Mouse (Mus musculus) left cerebral cortex, postnatal 10 days (tissue): ENCODE results near the gene Spata31d1d. TPM values are rescaled to one million over a fixed set of nuclear protein-coding genes. Genes with fewer than 3 reads are reported as not detected.
"Not testable (repeated sequence)": the region's sequence is repeated elsewhere in the genome, so short reads cannot be mapped to it uniquely, and the experiment has no call there.

Experiments
- DNase-seq, 2 experiments: peaks; one replicate each; pipeline ENCODE4 v3.0.0; 2021 to 2022; ENCODE audit warnings: low spot score in 2 of 2, mixed read lengths in 1 of 2; ENCODE audit errors: extremely low spot score in 1 of 2
- intact Hi-C: fragments of 180-260 bp; cut with DNase I; formaldehyde crosslinking; loops from one replicate; pipeline ENCODE4 v1.15.1; 2025
- total RNA-seq, 2 experiments: library from RNA; stranded (reverse); gene quantifications; 2 replicates each; pipeline ENCODE4 v1.2.3; 2021

Spata31d1d gene
- not detected for total RNA-seq

- no peak for DNase-seq
- intact Hi-C loops: no loop called here
These were observed at the start of gene Spata31d1d for GRCm38 (mm10) chr13:59731652-59732051. TSS of gene Spata31d1d (minus strand) at chr13:59731752.

DNA sequence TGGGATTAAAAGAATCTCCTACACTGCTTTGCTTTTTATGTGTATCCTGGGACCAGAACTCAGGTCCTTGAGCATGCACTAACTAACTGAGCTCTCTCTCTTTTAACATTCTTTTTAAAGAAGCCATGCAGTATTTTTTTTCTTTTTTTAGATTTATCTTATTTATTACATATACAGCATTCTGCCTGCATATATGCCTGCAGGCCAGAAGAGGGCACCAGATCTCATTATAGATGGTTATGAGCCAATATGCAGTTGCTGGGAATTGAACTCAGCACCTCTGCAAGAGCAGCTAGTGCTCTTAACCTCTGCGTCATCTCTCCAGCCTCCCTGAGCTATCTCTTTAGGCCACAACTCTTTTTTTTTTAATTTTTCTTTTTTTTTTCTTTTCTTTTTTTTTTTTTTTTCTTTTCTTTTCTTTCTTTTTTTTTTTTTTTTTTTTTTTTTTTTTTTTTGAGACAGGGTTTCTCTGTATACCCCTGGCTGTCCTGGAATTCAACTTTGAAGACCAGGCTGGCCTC is 48.3 kb upstream of the Spata31d1d start:
- not testable (repeated sequence) for DNase-seq
- intact Hi-C loops: loop anchor here (5.0 kb wide), 1 partner anchor 32 kb away; no protein-coding TSS in a partner anchor

DNA sequence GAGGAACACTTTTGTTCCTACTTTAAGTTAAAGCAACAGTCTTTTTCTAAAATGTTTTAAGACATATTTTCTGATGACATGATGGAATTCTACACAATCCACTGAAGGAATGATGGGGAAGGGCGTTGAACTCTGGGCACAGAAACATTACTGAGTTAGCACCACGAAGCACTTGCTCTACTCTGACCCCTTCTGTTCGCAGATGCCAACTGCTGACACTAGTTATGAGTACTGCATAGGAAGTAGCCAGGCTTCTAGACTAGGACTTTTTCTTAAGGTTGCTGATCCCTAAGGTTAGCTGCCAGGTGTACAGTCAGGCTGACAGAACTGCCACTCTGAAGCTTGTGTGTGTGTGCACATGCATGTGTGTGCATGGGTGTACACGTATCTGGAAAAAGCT is 47.7 kb upstream of the Spata31d1d start:
- intact Hi-C loops: loop anchor here (5.0 kb wide), 1 partner anchor 33 kb away; no protein-coding TSS in a partner anchor
- DNase-seq: no peak

DNA sequence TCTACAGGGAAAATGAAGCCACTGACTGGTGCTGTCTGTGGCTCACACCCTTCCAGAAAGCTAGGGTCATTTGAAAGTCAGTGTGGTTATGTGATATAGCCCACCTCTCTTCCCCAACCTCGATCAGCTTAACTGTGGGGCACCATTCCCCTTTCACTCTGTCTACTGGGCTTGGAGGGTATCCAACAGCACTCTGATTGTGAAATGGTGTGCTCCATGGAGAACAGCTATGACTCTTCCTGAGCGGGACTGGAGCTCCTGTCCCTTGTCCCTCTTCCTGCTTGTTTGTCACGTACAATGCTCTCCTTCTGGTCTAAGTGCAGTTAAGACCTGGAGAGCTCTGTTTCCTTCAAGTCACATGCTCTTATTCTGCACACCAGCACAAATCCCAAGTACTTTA is 43.6 kb upstream of the Spata31d1d start:
- intact Hi-C loops: loop anchor here (5.0 kb wide), 1 partner anchor 37 kb away; no protein-coding TSS in a partner anchor
- no peak for DNase-seq

DNA sequence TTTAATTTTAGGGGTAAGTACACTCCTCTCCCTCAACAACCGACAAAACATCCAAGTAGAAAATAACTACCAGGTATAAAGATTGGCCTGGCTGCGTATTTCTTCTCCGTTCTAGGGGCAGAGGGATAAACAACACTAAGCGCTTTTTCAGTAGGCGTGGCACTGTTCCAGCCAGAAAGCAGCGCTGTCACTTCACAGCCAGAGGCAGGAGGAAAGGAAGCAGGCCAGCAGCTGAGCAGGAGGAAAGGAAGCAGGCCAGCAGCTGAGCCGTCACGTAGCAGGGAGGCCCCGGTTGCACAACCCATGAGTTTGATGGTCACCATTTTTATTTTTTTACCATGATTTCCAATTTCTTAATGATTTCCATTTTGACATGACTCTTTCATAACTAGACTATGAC is 39.7 kb upstream of the Spata31d1d start:
- peak; percentile 64 to 87 for DNase-seq
- intact Hi-C loops: no loop called here

GRCm38 (mm10) chr13:59770847-59771246 is 39.3 kb upstream of the Spata31d1d start:
- DNase-seq: no peak
- intact Hi-C loops: no loop called here

- intact Hi-C loops: no loop called here
These were observed 38.6 kb upstream of the Spata31d1d start for GRCm38 (mm10) chr13:59770164-59770562.

DNA sequence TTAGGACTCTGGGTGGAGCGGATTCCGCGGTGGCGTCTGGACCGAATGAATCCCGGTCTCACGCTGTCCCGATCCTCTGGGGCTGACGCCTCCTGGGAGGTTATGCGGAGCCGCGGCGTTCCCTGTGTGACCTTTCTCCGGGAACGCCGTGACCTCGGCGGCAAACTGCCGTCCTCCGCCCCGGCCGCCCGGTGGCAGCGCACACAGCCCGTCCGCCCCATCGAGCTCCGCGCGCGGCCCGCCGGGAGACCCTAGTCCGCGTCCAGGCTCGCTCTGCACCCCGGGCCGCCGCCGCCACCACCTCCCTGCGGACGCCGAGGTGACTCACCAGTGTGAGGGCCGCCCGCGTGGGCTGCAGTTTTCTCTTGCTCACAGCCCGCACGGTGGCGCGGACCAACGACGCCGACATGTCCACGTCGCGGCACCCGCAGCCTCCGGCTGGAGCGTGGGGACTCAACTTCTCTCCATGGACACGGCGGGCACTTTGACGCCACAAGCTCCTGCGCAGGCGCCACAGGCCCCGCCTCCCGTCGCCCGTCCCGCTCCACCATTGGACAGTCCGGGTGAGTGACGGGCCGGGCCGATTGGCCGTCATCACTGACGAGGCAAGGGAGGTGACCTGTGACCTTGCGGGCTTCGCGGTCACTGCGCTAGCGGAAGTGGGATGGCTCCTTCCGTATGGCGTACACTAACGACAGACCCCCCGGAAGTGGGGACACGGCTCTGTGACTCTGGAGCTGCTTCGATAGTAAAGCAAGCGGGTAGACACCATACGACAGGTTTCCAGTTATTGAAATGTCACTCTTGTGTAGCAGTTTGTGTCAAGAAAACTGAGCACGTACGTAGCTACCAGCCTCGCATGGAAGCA is 38.0 kb upstream of the Spata31d1d start, which contains the start of gene Isca1:
Gene Isca1, minus strand, starts transcription at position 515 of the 868 bp plus-strand sequence.
- intact Hi-C loops: no loop called here
- peak; percentile 100 for DNase-seq

More at GRCm38 (mm10) chr13:59770164-59770562, 38.6 kb upstream of the Spata31d1d start:
- DNase-seq: peak; percentile 83 to 94

DNA sequence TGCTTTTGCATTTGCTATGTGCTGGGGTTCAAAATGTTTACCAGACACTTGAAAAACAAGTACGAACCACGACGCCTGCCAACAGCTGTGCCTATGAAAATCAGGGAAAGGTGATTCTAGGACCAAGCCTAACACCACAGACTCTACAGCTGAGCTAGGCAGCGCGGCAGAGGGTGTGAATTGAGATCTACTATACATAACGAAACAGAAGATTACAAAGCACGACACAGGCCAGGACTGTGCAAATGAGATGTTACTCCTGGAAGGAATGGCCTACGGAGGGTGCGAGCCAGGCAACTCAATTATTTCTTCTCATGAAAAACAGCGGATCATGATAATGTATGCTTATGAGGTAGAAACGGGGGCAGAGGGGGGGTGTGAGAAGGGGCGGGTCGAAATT is 37.0 kb upstream of the Spata31d1d start:
- DNase-seq: no peak
- intact Hi-C loops: no loop called here

DNA sequence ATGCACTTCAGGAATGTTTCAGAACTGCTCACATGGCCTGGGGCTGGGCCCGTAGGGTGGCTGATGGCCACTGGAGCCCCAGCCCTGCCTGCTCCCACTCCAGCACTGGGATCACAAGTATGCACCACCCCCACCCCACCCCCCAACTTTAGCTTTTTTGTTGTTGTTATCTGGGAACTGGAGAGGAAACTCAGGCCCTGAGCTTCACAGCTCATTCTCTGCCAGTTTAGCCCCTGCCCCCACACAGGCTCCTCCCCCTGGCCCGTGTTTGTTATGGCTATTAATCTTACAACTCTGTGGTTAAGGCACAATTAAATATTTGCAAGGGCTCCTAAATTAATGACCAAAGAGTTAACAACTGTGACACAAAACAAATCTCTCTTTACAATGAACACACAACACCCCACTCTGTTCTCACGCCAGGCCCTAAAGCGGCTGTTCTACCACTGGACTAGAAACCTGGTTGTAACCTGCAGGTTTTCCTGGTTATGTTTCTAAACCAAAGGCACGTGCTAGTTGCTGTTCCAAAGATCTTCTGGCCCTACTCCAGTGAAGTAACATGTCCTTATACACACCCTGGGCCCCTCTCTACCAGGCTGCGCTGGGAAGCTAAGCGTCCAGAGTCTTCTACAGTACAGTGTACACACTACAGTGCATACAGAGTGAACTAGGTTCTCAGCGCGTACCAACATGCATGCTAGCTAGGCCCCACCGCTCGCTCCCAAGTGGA is 35.4 kb upstream of the Spata31d1d start:
- DNase-seq: no peak
- intact Hi-C loops: no loop called here

DNA sequence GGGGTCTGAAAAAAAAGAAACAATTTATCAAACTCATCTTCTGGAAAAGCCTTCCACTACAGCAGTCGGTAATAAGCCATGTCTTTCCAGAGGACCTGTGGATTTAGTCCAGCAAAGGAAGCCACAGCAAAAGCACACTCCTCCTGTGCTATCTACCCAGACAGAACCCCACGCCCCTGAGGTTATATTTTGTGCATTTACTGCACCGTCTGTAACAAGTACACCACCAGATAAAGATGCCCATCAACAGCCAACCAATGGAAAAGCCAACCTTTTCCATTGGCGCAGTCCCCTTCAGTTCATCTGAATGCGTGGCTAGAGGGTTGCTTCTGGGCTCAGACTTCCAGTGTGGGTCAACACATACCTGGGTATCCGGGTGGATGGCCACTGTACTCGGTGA is 31.2 kb upstream of the Spata31d1d start:
- intact Hi-C loops: no loop called here
- DNase-seq: no peak

DNA sequence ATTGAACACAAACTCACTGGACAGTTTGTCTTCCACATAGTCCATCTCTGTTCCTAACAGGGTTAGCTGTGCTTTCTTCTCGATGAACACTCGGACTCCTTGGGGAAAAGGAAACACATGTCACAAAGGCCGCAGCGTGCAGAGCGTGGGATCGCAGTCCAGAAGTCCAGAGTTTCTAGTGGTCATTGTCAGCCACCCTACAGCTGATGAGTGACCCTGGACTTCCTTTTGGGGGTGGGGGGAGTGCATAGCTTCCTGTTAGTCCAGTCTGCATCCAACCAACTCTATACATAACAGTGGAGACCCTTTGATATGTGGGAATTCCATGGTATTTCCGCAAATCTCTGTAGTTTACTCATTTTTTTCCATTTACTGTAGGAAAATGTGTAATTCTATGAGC is 25.4 kb upstream of the Spata31d1d start:
- no peak for DNase-seq
- intact Hi-C loops: no loop called here

GRCm38 (mm10) chr13:59750310-59750709 is 18.8 kb upstream of the Spata31d1d start:
- intact Hi-C loops: no loop called here
- no peak for DNase-seq

GRCm38 (mm10) chr13:59746711-59747110 is 15.2 kb upstream of the Spata31d1d start, which contains the start of gene 1700014D04Rik:
TSS of gene 1700014D04Rik (minus strand) at chr13:59746752.
- no peak for DNase-seq
- intact Hi-C loops: no loop called here

- intact Hi-C loops: no loop called here
- DNase-seq: no peak
These were observed 14.6 kb upstream of the Spata31d1d start for GRCm38 (mm10) chr13:59746164-59746563.

DNA sequence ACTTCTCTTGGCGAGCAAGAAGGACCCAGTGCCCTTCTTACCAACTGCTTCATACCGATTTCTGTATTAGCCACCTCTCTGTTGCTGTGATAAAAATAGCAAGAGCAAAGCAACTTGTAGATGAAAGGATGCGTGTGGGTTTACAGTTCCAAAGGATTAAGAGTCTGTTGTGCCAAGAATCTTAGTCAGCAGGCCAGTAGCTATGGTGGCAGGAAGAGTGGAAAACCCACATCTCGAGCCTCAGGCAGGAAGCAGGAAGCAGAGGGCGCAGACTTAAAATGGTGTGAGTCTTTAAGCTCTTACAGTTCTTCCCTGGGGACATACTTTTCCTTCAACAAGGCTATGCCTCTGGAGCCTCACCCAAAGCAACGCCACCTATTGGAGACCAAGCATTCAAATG is 13.9 kb upstream of the Spata31d1d start:
- DNase-seq: no peak
- intact Hi-C loops: no loop called here

- DNase-seq: peak in 1 of 2 experiments; percentile 53
- intact Hi-C loops: no loop called here
These were observed 10.1 kb upstream of the Spata31d1d start for GRCm38 (mm10) chr13:59741697-59742096.

DNA sequence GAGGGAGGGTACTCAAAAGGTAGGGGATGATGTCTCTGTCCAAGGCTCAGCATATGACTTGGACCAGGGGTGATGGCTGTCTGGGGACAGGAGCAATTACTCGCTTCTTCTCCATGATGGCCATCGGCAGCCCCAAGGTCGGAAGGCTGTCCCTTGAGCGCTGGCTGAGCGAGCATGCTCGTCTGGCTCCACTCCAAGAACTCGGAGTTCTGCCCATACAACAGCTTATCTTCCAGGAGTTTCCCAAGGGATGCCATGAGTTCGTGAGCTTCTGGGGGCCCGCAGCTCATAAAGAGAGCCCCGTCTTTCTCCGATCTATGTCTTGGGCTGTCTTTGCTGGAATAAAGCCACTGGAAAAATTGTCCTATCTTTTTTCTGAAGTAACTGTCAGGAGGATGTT is 9.5 kb upstream of the Spata31d1d start:
- intact Hi-C loops: no loop called here
- DNase-seq: no peak

GRCm38 (mm10) chr13:59739397-59739796 is 7.8 kb upstream of the Spata31d1d start:
- DNase-seq: no peak

More at GRCm38 (mm10) chr13:59739397-59739796, 7.8 kb upstream of the Spata31d1d start:
- intact Hi-C loops: no loop called here
